Mouse (Mus musculus) v-Abl transformed pro-B cells (cell line): ENCODE measurements around the gene Iqce.
"Not testable (repeated sequence)": the region's sequence is repeated elsewhere in the genome, so short reads cannot be mapped to it uniquely, and the experiment has no call there.

Experiments
- in situ Hi-C, 2 experiments: fragments of 400-800 bp; cut with MboI; formaldehyde crosslinking; loops; one replicate each; pipeline ENCODE4 v1.15.1; 2025; ENCODE audit not compliant: unreplicated experiment in 2 of 2

The Iqce gene

GRCm38 (mm10) chr5:140705501-140706171 is 3.5 kb upstream of the Iqce start:
- in situ Hi-C loops: no loop called here

- in situ Hi-C loops: no loop called here
Observed at GRCm38 (mm10) chr5:140704378-140705251, 2.4 kb upstream of the Iqce start, which contains the start of gene Brat1. Gene Brat1, plus strand, starts transcription at chr5:140705011.

GRCm38 (mm10) chr5:140703480-140704377 is 1.6 kb upstream of the Iqce start:
- in situ Hi-C loops: no loop called here

- in situ Hi-C loops: no loop called here
Observed at GRCm38 (mm10) chr5:140702618-140703175, 519 bp upstream of the Iqce start.

- in situ Hi-C loops: no loop called here
Observed at GRCm38 (mm10) chr5:140701661-140702060, 517 bp downstream of the Iqce start.

GRCm38 (mm10) chr5:140699776-140700175 is 2.4 kb downstream of the Iqce start:
- in situ Hi-C loops: no loop called here

- in situ Hi-C loops: no loop called here
Observed at GRCm38 (mm10) chr5:140695987-140696386, 6.2 kb downstream of the Iqce start.

- in situ Hi-C loops: no loop called here
Observed at GRCm38 (mm10) chr5:140688434-140688833, 13.7 kb downstream of the Iqce start.

- in situ Hi-C loops: loop anchor here (5.0 kb wide), 3 partner anchors 52 to 147 kb away; no protein-coding TSS in a partner anchor
Observed at GRCm38 (mm10) chr5:140684343-140685148, 17.6 kb downstream of the Iqce start.

GRCm38 (mm10) chr5:140682113-140682512 is 20.1 kb downstream of the Iqce start:
- in situ Hi-C loops: loop anchor here (5.0 kb wide), 3 partner anchors 50 to 145 kb away; no protein-coding TSS in a partner anchor

GRCm38 (mm10) chr5:140680950-140681349 is 21.2 kb downstream of the Iqce start:
- in situ Hi-C loops: loop anchor here (5.0 kb wide), 3 partner anchors 49 to 144 kb away; no protein-coding TSS in a partner anchor

GRCm38 (mm10) chr5:140680051-140680450 is 22.1 kb downstream of the Iqce start:
- in situ Hi-C loops: loop anchor here (5.0 kb wide), 3 partner anchors 48 to 143 kb away; no protein-coding TSS in a partner anchor

GRCm38 (mm10) chr5:140677137-140677536 is 25.0 kb downstream of the Iqce start:
- in situ Hi-C loops: loop anchor here in 1 of 2 experiments (5.0 kb wide), 1 partner anchor 45 kb away; no protein-coding TSS in a partner anchor

GRCm38 (mm10) chr5:140675640-140676039 is 26.5 kb downstream of the Iqce start:
- in situ Hi-C loops: loop anchor here in 1 of 2 experiments (5.0 kb wide), 1 partner anchor 43 kb away; no protein-coding TSS in a partner anchor

GRCm38 (mm10) chr5:140675079-140675478 is 27.1 kb downstream of the Iqce start:
- in situ Hi-C loops: loop anchor here in 1 of 2 experiments (5.0 kb wide), 1 partner anchor 43 kb away; no protein-coding TSS in a partner anchor

- in situ Hi-C loops: no loop called here
Observed at GRCm38 (mm10) chr5:140674036-140674435, 28.1 kb downstream of the Iqce start.

GRCm38 (mm10) chr5:140672603-140673002 is 29.6 kb downstream of the Iqce start:
- in situ Hi-C loops: not testable (repeated sequence)

- in situ Hi-C loops: no loop called here
Observed at GRCm38 (mm10) chr5:140672115-140672514, 30.1 kb downstream of the Iqce start.

GRCm38 (mm10) chr5:140663621-140664180 is 38.5 kb downstream of the Iqce start:
- in situ Hi-C loops: no loop called here
